Mouse (Mus musculus): ENCODE results near the gene Wdr74. TPM values are rescaled to one million over a fixed set of nuclear protein-coding genes. Genes with fewer than 3 reads are reported as not detected.

Gene Wdr74
- total RNA-seq (2017): 32.5 to 68.4 TPM (median 56.6 TPM) in 3 replicates

DNA sequence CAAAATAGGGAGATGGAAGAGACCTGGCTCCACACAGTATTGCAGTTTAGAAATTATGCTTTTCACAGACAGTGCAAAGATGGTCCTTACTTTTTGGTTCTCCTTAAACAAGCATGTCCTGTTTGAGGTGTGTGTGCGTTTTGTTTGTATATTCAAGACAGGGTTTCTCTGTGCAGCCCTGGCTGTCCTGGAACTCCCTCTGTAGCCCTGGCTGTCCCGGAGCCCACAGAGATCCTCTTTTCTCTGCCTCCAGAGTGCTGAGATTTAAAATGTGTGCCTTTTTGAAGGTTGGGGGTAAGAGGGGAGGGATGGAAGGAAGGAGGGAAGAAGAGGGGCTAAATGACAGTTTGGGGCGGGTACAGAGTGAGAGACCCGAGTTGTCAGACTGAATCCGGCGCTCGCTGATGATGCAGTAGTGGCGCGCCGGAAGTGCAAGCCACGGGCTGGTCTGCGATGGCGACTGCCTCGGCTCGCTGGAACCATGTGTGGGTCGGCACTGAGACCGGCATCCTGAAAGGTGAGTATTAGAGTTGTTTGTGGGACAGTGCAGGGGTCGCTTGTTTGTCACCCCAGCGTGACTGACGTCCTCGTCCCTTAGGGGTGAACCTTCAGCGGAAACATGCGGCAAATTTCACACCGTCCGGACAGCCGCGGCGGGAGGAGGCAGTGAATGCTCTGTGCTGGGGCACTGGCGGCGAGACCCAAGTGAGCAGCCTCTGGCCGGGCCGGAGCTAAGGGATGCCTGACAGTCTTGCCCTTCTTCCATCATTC, at the start of gene Wdr74:
Gene Wdr74, plus strand, starts transcription at position 439 of the 771 bp plus-strand sequence.
- ATAC-seq (replicated peaks; ENCODE audit: insufficient number of reproducible peaks, low FRiP score, low TSS enrichment, poor library complexity, severe bottlenecking): peak; percentile 90

- ATAC-seq (replicated peaks; ENCODE audit: insufficient number of reproducible peaks, low FRiP score, low TSS enrichment, poor library complexity, severe bottlenecking): no peak
These were observed 43.6 kb upstream of the Wdr74 start for GRCm38 (mm10) chr19:8691871-8692539.

DNA sequence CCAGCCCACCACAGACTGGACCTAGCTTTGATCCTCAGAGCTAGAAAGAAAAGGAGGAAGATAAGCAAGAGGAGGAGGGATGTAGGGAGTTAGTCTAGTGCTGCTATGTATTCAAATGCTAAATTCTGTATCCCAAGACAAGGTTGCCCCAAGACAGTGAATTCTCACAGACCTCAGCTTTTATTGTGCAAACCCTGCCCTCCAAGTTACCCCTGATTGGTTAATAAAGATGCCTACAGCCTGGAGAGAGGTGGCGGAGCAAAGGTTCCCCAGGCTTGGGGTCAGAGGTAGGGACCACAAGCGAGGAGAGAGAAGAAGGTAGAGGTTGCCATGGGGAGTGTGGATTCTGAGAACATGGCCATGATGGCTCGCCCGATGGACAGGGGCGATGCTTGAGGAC, 42.9 kb upstream of the Wdr74 start:
- no peak for ATAC-seq (replicated peaks; ENCODE audit: insufficient number of reproducible peaks, low FRiP score, low TSS enrichment, poor library complexity, severe bottlenecking)

DNA sequence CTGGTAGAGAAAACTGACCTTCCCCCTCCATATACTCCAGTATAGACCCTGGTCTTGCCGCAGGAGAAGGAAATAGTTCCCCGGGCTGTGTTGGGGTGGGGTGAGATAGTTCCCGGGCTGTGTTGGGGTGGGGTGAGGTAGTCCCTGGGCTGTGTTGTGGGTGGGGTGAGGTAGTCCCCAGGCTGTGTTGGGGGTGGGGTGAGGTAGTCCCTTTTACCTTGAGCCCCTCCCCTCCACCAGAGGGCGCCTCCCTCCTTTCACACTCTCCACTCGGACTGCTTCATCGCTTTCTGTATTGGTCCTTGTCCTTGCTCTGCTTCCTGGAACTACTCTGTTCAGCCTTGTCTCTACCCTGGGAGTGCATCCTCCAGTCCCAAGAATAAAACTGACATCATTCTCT, 40.3 kb upstream of the Wdr74 start:
- ATAC-seq (replicated peaks; ENCODE audit: insufficient number of reproducible peaks, low FRiP score, low TSS enrichment, poor library complexity, severe bottlenecking): peak; percentile 52

- ATAC-seq (replicated peaks; ENCODE audit: insufficient number of reproducible peaks, low FRiP score, low TSS enrichment, poor library complexity, severe bottlenecking): no peak
These were observed 36.0 kb upstream of the Wdr74 start for GRCm38 (mm10) chr19:8699652-8700051.

GRCm38 (mm10) chr19:8702458-8702857, 33.2 kb upstream of the Wdr74 start:
- no peak for ATAC-seq (replicated peaks; ENCODE audit: insufficient number of reproducible peaks, low FRiP score, low TSS enrichment, poor library complexity, severe bottlenecking)

DNA sequence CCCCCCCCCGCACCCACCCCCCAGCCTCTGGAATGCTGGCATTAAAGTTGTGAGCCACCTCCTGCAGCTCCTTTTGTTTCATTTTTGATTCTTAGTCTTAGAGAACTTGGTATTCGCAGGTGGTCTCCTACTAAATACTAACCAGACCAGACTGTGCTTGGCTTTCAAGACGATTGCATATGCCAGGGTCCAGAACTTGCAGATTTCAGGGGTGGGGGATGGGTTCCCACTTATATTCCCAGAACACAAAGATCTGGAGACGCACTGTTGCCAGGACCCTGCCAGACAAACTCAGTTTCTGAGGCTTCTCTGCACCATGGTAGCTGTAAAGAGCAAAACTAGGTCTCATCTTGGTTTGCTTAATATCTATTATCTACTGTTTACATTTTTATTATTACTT, 32.1 kb upstream of the Wdr74 start:
- no peak for ATAC-seq (replicated peaks; ENCODE audit: insufficient number of reproducible peaks, low FRiP score, low TSS enrichment, poor library complexity, severe bottlenecking)

GRCm38 (mm10) chr19:8705026-8705708, 30.5 kb upstream of the Wdr74 start:
- ATAC-seq (replicated peaks; ENCODE audit: insufficient number of reproducible peaks, low FRiP score, low TSS enrichment, poor library complexity, severe bottlenecking): no peak

DNA sequence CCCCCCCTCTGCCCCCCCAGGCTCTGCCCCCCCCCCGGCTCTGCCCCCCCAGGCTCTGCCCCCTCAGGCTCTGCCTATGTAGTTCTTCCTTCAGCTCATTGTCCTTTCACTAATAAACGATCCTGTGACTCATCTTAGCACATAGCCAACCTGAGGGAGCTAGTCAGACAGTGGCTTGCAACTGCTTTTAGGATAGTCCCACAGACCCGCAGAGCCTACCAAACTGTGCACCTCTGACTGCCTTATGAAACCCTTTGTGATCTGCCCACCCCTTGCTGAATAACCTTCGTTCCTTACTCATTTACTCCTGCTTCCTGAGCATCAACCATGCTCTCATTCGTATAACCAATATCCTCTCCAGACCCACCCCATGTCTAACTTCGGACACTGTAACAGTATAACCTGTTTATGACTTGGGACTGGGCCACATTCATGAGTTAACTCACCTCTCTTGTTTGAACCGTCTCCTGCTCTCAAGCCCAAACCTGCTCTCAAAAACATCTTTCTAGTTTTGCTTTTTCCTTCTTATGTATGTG, 29.4 kb upstream of the Wdr74 start:
- ATAC-seq (replicated peaks; ENCODE audit: insufficient number of reproducible peaks, low FRiP score, low TSS enrichment, poor library complexity, severe bottlenecking): no peak

DNA sequence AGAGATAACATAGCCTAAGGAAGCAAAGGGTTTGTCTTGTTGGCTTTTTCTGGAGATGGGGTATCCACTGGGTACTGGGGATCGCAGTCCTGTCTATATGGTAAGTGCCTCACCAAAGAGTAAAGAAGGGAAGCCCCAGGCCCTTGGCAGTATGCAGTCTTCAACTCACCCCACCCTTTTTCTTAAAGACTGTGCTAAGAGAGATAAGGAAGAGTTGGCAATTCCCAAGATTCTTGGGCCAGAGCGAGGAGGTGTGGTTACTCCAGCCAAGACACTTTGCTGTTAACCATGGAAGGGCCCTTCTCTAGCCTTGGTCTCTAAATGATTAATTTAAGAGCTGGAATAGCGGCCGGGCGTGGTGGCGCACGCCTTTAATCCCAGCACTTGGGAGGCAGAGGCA, 28.7 kb upstream of the Wdr74 start:
- no peak for ATAC-seq (replicated peaks; ENCODE audit: insufficient number of reproducible peaks, low FRiP score, low TSS enrichment, poor library complexity, severe bottlenecking)

- ATAC-seq (replicated peaks; ENCODE audit: insufficient number of reproducible peaks, low FRiP score, low TSS enrichment, poor library complexity, severe bottlenecking): no peak
These were observed 26.7 kb upstream of the Wdr74 start for GRCm38 (mm10) chr19:8708954-8709353.

- ATAC-seq (replicated peaks; ENCODE audit: insufficient number of reproducible peaks, low FRiP score, low TSS enrichment, poor library complexity, severe bottlenecking): no peak
These were observed 25.6 kb upstream of the Wdr74 start for GRCm38 (mm10) chr19:8710057-8710456.

- no peak for ATAC-seq (replicated peaks; ENCODE audit: insufficient number of reproducible peaks, low FRiP score, low TSS enrichment, poor library complexity, severe bottlenecking)
These were observed 24.1 kb upstream of the Wdr74 start for GRCm38 (mm10) chr19:8711506-8711905.

DNA sequence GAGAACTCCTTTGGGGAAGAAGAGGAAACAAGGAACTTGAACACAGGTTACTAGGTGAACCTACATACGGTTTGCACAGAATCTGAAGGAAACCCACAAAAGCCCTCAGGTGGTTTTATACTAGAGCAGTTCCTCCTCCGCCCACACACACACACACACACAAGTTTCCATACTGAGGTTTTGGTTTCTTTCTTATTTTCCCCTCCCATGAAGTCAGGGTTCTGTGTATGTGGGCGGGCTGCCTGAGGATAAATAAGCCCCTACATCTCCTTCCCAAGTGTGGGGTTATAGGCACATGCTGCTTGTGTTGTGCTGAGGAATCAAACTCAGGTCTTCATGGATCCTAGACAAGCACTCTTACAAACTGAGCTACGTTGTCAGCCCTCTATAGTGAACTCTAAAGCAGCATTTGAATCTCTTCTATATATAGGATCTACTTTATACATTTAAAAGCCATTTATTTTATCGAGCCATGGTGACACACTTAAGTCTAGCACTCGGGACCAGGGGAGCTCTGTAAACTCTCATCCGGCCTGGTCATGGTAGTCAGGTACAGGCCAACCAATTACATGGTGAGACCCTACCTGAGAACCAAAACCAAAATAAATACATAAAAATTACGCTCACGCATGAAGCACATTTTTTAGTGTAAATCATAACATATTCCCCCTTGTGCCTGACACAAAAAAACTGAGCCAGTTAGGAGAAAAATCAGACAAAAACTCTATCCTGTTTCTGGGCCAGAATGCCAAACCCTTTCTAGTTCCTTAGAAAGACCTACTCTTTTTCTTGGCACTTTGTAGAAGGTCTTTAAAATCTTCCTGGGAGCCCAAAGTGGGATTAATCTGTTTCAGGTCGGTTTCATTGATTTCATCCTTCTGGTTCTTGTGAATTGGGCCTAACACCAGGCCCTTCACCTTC, 23.4 kb upstream of the Wdr74 start:
- no peak for ATAC-seq (replicated peaks; ENCODE audit: insufficient number of reproducible peaks, low FRiP score, low TSS enrichment, poor library complexity, severe bottlenecking)

- peak; percentile 54 for ATAC-seq (replicated peaks; ENCODE audit: insufficient number of reproducible peaks, low FRiP score, low TSS enrichment, poor library complexity, severe bottlenecking)
These were observed 22.7 kb upstream of the Wdr74 start for GRCm38 (mm10) chr19:8712870-8713305.

DNA sequence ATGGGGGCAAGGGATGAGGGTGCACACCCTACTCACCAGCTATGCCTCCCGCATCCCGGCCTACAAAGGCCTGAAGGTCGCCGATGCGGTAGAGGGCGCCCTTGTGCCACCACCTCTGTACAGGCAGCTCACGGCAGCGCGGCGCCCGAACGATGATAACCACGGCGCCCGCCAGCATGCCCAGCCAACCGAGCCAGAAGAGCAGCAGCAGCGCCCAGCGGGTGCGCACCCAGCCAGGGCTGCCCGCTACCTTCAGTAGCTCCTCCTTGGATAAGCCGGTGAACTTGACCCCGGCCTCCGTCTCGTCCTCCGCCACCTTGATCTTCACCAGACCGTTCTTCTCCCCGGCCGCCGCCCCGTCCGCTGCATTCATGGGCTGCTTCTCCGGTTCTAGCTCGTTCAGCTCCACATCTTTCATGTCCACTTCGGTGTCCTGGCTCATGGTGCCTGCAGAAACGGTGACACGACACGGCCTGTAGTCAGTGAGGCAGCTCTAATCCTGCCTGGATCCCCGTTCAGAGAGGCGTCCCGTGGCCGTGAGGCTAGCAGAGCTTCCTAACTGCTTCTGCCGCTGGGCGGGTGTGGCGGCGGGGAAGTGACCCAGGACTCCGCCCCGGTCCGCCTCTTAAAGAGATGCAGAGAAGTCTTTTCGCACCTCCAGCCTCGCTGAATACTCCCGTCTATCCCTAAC, 22.2 kb upstream of the Wdr74 start:
- peak; percentile 64 for ATAC-seq (replicated peaks; ENCODE audit: insufficient number of reproducible peaks, low FRiP score, low TSS enrichment, poor library complexity, severe bottlenecking)

- no peak for ATAC-seq (replicated peaks; ENCODE audit: insufficient number of reproducible peaks, low FRiP score, low TSS enrichment, poor library complexity, severe bottlenecking)
These were observed 21.5 kb upstream of the Wdr74 start for GRCm38 (mm10) chr19:8713997-8714652.
